Mouse (Mus musculus) liver, adult 2 months (tissue): ENCODE data around the gene Fam222a.

Experiments
- CTCF ChIP-seq: fragments of 200-500 bp; IDR thresholded peaks from 2 replicates; pipeline ENCODE4 v1.5.1; 2011; ENCODE audit warnings: low read depth, low read length, control low read depth
- POLR2A ChIP-seq: fragments of 200-500 bp; IDR thresholded peaks from 2 replicates; pipeline ENCODE4 v1.6.1; 2011; ENCODE audit warnings: low read length, control low read depth; ENCODE audit not compliant: insufficient read depth; ENCODE audit errors: extremely low read depth

GRCm38 (mm10) chr5:114625590-114625989 is 57.8 kb downstream of the Fam222a start:
- TF ChIP-seq CTCF (peak; percentile 69), POLR2A (no peak)
